Mouse (Mus musculus): Measurements from ENCODE around the gene Tnfrsf8. TPM values are rescaled to one million over a fixed set of nuclear protein-coding genes. Genes with fewer than 3 reads are reported as not detected.

Gene Tnfrsf8
- total and polyA plus RNA-seq, 3 experiments = 12.7 to 31.0 (median 24.7) TPM

DNA sequence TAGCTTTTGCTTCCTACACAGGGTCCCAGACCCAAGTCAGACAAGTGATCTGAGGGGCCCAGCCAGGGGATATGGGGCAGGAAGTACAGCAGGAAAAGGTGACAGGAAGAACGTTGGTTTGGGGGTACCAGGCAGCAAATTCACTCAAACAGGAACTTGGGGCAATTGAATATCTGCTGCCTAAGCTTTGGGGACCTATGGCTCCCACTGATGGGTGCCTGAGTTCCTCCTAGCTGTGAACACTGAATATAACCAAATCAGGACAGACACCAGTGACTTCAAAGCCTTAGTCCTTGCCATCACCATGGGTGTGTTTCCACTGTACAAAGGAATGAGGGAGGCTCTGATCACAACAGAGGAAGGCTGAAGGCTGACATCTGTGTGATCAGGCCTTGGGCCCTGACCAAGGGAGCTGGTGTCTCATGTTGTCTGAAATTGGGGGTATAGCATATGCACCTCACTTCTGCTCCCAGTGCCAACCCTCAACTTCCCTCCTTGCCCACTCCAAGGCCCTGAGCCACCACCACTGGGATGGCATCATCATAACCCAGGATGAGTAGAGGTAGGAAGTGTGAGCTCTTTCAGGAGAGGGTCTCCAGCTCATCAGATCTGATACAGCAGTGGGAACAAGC is 72.1 kb downstream of the Tnfrsf8 start:
- H3K36me3 ChIP-seq (replicated peaks in 1 of 2; ENCODE audit: control insufficient read depth in 1 of 2, insufficient read depth in 1 of 2, low read length in 1 of 2) = peaks cover 0 to 29% of the 10 kb centered on the region in 2 experiments
- TF ChIP-seq CTCF (conservative IDR thresholded peaks at IDR 0.05 in 1 of 2, IDR thresholded peaks at IDR 0.05 in 1 of 2; ENCODE audit: low read depth in 2 of 2, low read length in 2 of 2) = no peak
- no peak for TF ChIP-seq EP300 (IDR thresholded peaks at IDR 0.05; ENCODE audit: low read length)
- TF ChIP-seq CHD2 (IDR thresholded peaks at IDR 0.05; ENCODE audit: low read length) = no peak
- no peak for TF ChIP-seq SMC3 (IDR thresholded peaks at IDR 0.05; ENCODE audit: low read depth, low read length)
- no peak for TF ChIP-seq TBP (conservative IDR thresholded peaks at IDR 0.05; ENCODE audit: low read depth, low read length)
- TF ChIP-seq BHLHE40 (IDR thresholded peaks at IDR 0.05; ENCODE audit: low read depth, low read length) = no peak
- TF ChIP-seq MXI1 (IDR thresholded peaks at IDR 0.05; ENCODE audit: low read depth, low read length) = no peak
- TF ChIP-seq PAX5 (IDR thresholded peaks at IDR 0.05; ENCODE audit: low read length) = no peak
- no peak for TF ChIP-seq POLR2A (IDR thresholded peaks at IDR 0.05; ENCODE audit: low read depth, low read length)
- TF ChIP-seq HCFC1 (IDR thresholded peaks at IDR 0.05; ENCODE audit: low read depth, low read length) = no peak
- H3K4me2 ChIP-seq (ENCODE audit: insufficient read depth, low read depth, poor library complexity, severe bottlenecking) = no peak overlapping the region
- no peak overlapping the region for H3K4me3 ChIP-seq (replicated peaks in 1 of 3; ENCODE audit: low read depth in 2 of 3, low read length in 2 of 3, poor library complexity in 1 of 3)
- H3K79me2 ChIP-seq (replicated peaks; ENCODE audit: control insufficient read depth, extremely low read depth, insufficient read depth, poor library complexity, severe bottlenecking) = peaks cover 11% of the 10 kb centered on the region
- dilution Hi-C loops (cut with MboI; ENCODE audit: extremely low pct_ligation_motif_present, extremely low pct_unique_long_range_greater_than_20kb, low sequenced_read_pairs) (no loop called here), in situ Hi-C loops (cut with MboI; ENCODE audit: low pct_ligation_motif_present, low pct_unique_long_range_greater_than_20kb, low sequenced_read_pairs) (no loop called here)
- H3K27ac ChIP-seq (ENCODE audit: insufficient read depth, low read depth) = no peak overlapping the region
- no peak overlapping the region for H3K9ac ChIP-seq (ENCODE audit: insufficient read depth, low read depth)
- no peaks in the 10 kb centered on the region for H3K9me3 ChIP-seq (replicated peaks; ENCODE audit: low read length)
- peaks cover 38 to 73% of the 10 kb centered on the region in 2 experiments for H3K4me1 ChIP-seq (ENCODE audit: control insufficient read depth in 1 of 2, insufficient read depth in 2 of 2)
- H3K27me3 ChIP-seq (replicated peaks) = no peaks in the 10 kb centered on the region
- DNase-seq (ENCODE audit: extremely low read depth) = no peak

DNA sequence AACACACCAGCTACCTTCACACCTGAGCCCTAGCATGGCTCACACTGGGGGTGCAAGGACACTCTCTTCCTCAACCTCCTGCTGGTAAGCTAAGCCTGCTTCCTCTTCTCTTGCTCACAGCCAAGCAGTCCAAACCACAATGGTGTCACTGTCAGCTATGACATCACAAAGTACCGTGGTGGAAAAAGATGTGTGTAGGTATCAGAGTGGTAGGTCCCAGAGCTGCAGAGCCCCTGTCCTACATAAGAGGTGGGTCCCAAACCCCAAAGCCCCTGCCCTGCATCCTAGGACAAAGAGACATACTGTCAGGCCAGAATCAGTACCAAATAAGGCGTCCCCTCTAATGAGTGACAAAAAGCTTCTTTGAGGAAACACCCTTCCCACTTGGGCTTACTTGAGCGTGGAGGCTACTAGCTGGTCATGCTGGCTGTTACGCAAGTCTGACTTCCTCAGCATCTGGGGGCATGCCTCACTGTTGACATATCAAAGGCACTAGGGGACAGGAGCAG is 74.2 kb downstream of the Tnfrsf8 start:
- H3K27me3 ChIP-seq (replicated peaks) = no peaks in the 10 kb centered on the region
- peaks cover 0 to 44% of the 10 kb centered on the region in 2 experiments for H3K36me3 ChIP-seq (replicated peaks in 1 of 2; ENCODE audit: control insufficient read depth in 1 of 2, insufficient read depth in 1 of 2, low read length in 1 of 2)
- peaks cover 35 to 82% of the 10 kb centered on the region in 2 experiments for H3K4me1 ChIP-seq (ENCODE audit: control insufficient read depth in 1 of 2, insufficient read depth in 2 of 2)
- peak; percentile 54 for TF ChIP-seq ETS1 (conservative IDR thresholded peaks at IDR 0.05; ENCODE audit: low read depth, low read length)
- TF ChIP-seq ELF1 (IDR thresholded peaks at IDR 0.05; ENCODE audit: low read depth, low read length) = no peak
- TF ChIP-seq SIN3A (IDR thresholded peaks at IDR 0.05; ENCODE audit: low read length) = peak; percentile 50; the same call in 1 of the 2 replicates
- TF ChIP-seq GABPA (IDR thresholded peaks at IDR 0.05; ENCODE audit: insufficient replicate concordance, low read depth, low read length) = 0 out of 2 replicates have a peak, but pooled peaks have one; percentile 5
- no peak for TF ChIP-seq MEF2A (IDR thresholded peaks at IDR 0.05; ENCODE audit: borderline replicate concordance, low read depth, low read length)
- no peak for TF ChIP-seq POLR2AphosphoS2 (IDR thresholded peaks at IDR 0.05; ENCODE audit: low read depth, low read length)
- dilution Hi-C loops (cut with MboI; ENCODE audit: extremely low pct_ligation_motif_present, extremely low pct_unique_long_range_greater_than_20kb, low sequenced_read_pairs) = no loop called here
- peaks cover 11% of the 10 kb centered on the region for H3K79me2 ChIP-seq (replicated peaks; ENCODE audit: control insufficient read depth, extremely low read depth, insufficient read depth, poor library complexity, severe bottlenecking)
- in situ Hi-C loops (cut with MboI; ENCODE audit: low pct_ligation_motif_present, low pct_unique_long_range_greater_than_20kb, low sequenced_read_pairs) = no loop called here
- H3K4me3 ChIP-seq (replicated peaks in 1 of 3; ENCODE audit: low read depth in 2 of 3, low read length in 2 of 3, poor library complexity in 1 of 3) = no peak overlapping the region
- H3K27ac ChIP-seq (ENCODE audit: insufficient read depth, low read depth) = no peak overlapping the region
- peak; percentile 69 for DNase-seq (ENCODE audit: extremely low read depth)
- no peak overlapping the region for H3K9ac ChIP-seq (ENCODE audit: insufficient read depth, low read depth)
- H3K4me2 ChIP-seq (ENCODE audit: insufficient read depth, low read depth, poor library complexity, severe bottlenecking) = no peak overlapping the region
- no peaks in the 10 kb centered on the region for H3K9me3 ChIP-seq (replicated peaks; ENCODE audit: low read length)
